Mouse (Mus musculus) B cell, adult 2 months (primary cell): ENCODE data around the gene Acap3.

Experiments used
- DNase-seq, 2 experiments: peaks; one replicate each; pipeline ENCODE4 v3.0.0; 2022

Acap3 gene

GRCm38 (mm10) chr4:155943534-155944249 lies 52.1 kb downstream of the Acap3 start, which contains the start of gene Ube2j2:
Gene Ube2j2 (plus strand): TSS chr4:155943831.
- peak; percentile 95 to 97 for DNase-seq

DNA sequence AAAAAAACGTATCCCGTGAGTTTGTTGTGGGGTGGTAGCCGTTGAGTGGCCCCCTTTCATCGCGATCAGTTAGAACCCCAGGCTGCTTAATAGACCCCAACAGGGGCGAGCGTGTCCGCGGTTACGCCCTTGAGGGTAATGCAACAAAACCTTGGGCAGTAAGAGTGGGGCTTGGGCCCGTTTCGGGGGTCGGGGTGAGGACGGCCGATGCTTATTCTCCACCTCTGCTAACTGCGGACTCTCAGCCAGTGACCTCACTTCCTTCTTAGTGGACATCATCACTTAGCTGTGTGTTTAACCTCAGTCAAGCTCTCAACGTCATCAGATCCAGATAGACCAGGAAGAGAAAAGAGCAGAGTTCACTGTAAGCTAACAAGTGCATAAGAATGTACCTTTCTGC lies 52.6 kb downstream of the Acap3 start:
- peak in 1 of 2 experiments; percentile 34 for DNase-seq

GRCm38 (mm10) chr4:155947094-155947493 lies 55.5 kb downstream of the Acap3 start:
- DNase-seq = no peak

- DNase-seq = no peak
Observed at GRCm38 (mm10) chr4:155955491-155955890, 63.9 kb downstream of the Acap3 start.
